Mouse (Mus musculus) lung, adult 2 months (tissue): Measurements from ENCODE around the gene Rnf168.
"Not testable (repeated sequence)": the region's sequence is repeated elsewhere in the genome, so short reads cannot be mapped to it uniquely, and the experiment has no call there.

Experiments
- CTCF ChIP-seq: fragments of 200-500 bp; IDR thresholded peaks from 2 replicates; pipeline ENCODE4 v1.5.1; 2011; ENCODE audit warnings: mild to moderate bottlenecking, low read length, control low read depth; ENCODE audit not compliant: insufficient read depth
- POLR2A ChIP-seq: fragments of 200-500 bp; IDR thresholded peaks from 2 replicates; pipeline ENCODE4 v1.6.1; 2011; ENCODE audit warnings: low read depth, mild to moderate bottlenecking, control low read depth, low read length, borderline replicate concordance; ENCODE audit errors: extremely low read depth

- TF ChIP-seq POLR2A, CTCF: not testable (repeated sequence)
Observed at GRCm38 (mm10) chr16:32264225-32264624, 13.0 kb upstream of the Rnf168 start.
